Mouse (Mus musculus) stomach, postnatal 0 days (tissue): Measurements from ENCODE around the gene Slc1a3.

Experiments used
- CTCF ChIP-seq: IDR thresholded peaks from 2 replicates; pipeline ENCODE4 v1.5.1; 2016; ENCODE audit warnings: antibody characterized with exemption, low read depth, mild to moderate bottlenecking, moderate library complexity
- EP300 ChIP-seq: optimal IDR thresholded peaks from 2 replicates; pipeline ENCODE3; 2016; ENCODE audit warnings: antibody characterized with exemption

GRCm38 (mm10) chr15:8722386-8723100 is 12.0 kb upstream of the Slc1a3 start:
- TF ChIP-seq CTCF (no peak), EP300 (no peak)
